Comparison of ENCODE assay signal across 20 mouse cellular contexts in genomic region chr11:5527865-5528523, GRCm38 (mm10). TPM values are rescaled to one million over a fixed set of nuclear protein-coding genes. Genes with fewer than 3 reads are reported as not detected.
"Had no signal": no experiment of that assay in that cellular context is flagged by ENCODE, and none has a peak within 500 bp of the region (broad histone marks: within the 10 kb centered on the region; RNA-seq: fewer than 3 reads in every experiment).

No protein-coding gene starts in this region.

- H3K4me3 ChIP-seq: limb, embryonic 12.5 days; liver, embryonic 13.5 days; midbrain, embryonic 13.5 days; neural tube, embryonic 12.5 days had no signal

- H3K27ac ChIP-seq: limb, embryonic 12.5 days; liver, embryonic 13.5 days; midbrain, embryonic 13.5 days; neural tube, embryonic 12.5 days had no signal

- ATAC-seq: liver, postnatal 0 days; midbrain, embryonic 13.5 days had no signal

- H3K9me3 ChIP-seq: limb, embryonic 12.5 days; liver, embryonic 13.5 days; midbrain, embryonic 13.5 days; neural tube, embryonic 12.5 days had no signal

- H3K9ac ChIP-seq: limb, embryonic 12.5 days; liver, embryonic 13.5 days; liver, postnatal 0 days; midbrain, embryonic 13.5 days; neural tube, embryonic 12.5 days had no signal

- H3K27me3 ChIP-seq: limb, embryonic 12.5 days; liver, embryonic 13.5 days; midbrain, embryonic 13.5 days; neural tube, embryonic 12.5 days had no signal

- H3K4me2 ChIP-seq: limb, embryonic 12.5 days; liver, embryonic 13.5 days; midbrain, embryonic 13.5 days; neural tube, embryonic 12.5 days had no signal

- DNase-seq: kidney, adult 9 months; layer of hippocampus, adult 9-11 months; layer of hippocampus, postnatal 36 days; liver; liver, embryonic 13.5 days; liver, postnatal 0 days; retina, postnatal 1 day; right cerebral cortex, postnatal 4 days; spleen, adult 18-20 months; thymus, adult 2 months; thymus, postnatal 25 days had no signal

RNA-seq across cellular contexts. Expression of gene Ankrd36, which starts 41.5 kb away (rescaled TPM):
- total RNA-seq: layer of hippocampus, adult 18-20 months; layer of hippocampus, postnatal 36 days; left cerebral cortex, postnatal 36 days; megakaryocyte progenitor cell, adult 5-6 weeks; neutrophil, adult 5-6 weeks had no signal
- polyA plus RNA-seq: kidney, postnatal 0 days; limb, embryonic 12.5 days; midbrain, embryonic 13.5 days; neural tube, embryonic 12.5 days; thymus, adult 2 months; urinary bladder, adult 2 months had no signal
